Mouse (Mus musculus): ENCODE measurements at regions not wholly inside any gene's neighbourhood (a gene's known extent, or its start where the extent isn't known, plus 50 kb on each side); places are given as distances from the start of the nearest gene placed in this dataset.

GRCm38 (mm10) chr2:75118348-75118926, 292.8 kb downstream of the Mtx2 start:
- TF ChIP-seq CTCF (IDR thresholded peaks at IDR 0.05; ENCODE audit: borderline replicate concordance, control insufficient read depth, extremely low read depth, insufficient read depth, low read length, poor library complexity) (no peak), POLR2A (IDR thresholded peaks at IDR 0.05; ENCODE audit: control insufficient read depth, extremely low read depth, insufficient read depth, low read length, poor library complexity) (no peak)
